8 mouse cellular contexts compared by ENCODE assay signal in the genomic region with DNA sequence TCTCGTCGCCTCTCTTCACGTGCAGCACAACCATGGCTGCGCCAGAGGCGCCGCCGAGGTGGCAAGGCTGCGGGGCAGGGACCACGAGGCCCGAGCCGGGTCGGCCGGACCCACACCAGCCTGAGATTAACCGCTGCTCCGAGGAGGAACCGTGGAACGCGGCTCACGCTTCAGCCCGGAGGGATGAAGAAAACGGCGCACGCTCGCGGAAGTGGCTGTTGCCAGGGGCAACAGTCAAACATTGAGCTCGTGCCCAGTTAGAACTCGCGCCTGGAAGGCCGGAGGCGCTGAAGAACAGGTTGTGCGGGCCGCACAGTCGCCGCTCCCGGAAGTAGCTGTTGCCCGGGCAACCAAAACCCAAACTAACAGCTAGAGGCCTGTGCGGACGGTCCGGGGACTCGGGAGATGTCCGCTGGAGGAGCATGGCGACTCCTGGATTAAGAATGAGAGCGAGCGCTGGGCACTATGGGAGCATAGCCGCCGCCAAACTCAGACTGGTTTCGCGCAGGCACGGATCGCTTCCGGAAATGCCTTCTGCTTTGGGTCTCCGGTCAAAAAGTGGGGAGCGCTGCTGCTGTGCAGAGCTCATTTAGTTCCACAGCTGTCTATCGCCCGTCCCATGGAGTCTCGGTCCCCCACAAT. TPM values are rescaled to one million over a fixed set of nuclear protein-coding genes. Genes with fewer than 3 reads are reported as not detected.
DNase-seq lines count a peak whose midpoint lies in the region; ATAC-seq and TF ChIP-seq lines count a peak whose summit lies in the region.

TSS of gene Cfap298 (minus strand) at position 428 of the 642 bp plus-strand sequence.

- peak within 1 kb of the TSS; percentile 99 for H3K4me3 ChIP-seq in gastrocnemius, adult 2 months
- H3K4me3 ChIP-seq in hindbrain, postnatal 0 days (ENCODE audit: low read length) = peak within 1 kb of the TSS; percentile 84
- peak within 1 kb of the TSS; percentile 64 for H3K4me3 ChIP-seq in left cerebral cortex, adult 2 months

- H3K4me1 ChIP-seq in hindbrain, postnatal 0 days (ENCODE audit: insufficient read depth, low read length) = no peaks in the 10 kb centered on the region

- no peaks in the 10 kb centered on the region for H3K9me3 ChIP-seq in hindbrain, postnatal 0 days (ENCODE audit: low read length)

- 2% methylated on average over 56 of the region's 56 CpGs for WGBS in hindbrain, postnatal 0 days

- no peak for TF ChIP-seq CTCF in gastrocnemius, adult 2 months (IDR thresholded peaks at IDR 0.05)
- TF ChIP-seq CTCF in hindbrain, postnatal 0 days (IDR thresholded peaks at IDR 0.05; ENCODE audit: low read depth) = 0 out of 2 replicates have a peak, but pooled peaks have one; percentile 8
- TF ChIP-seq CTCF in left cerebral cortex, adult 2 months (IDR thresholded peaks at IDR 0.05) = no peak

- peak within 1 kb of the TSS; percentile 79 for H3K4me2 ChIP-seq in hindbrain, postnatal 0 days (ENCODE audit: low read depth, low read length)

- peak; percentile 96 for ATAC-seq in common myeloid progenitor, adult 5-6 weeks (replicated peaks; ENCODE audit: low read depth, poor library complexity, severe bottlenecking)
- ATAC-seq in hindbrain, postnatal 0 days = peak; percentile 97
- peak; percentile 97 for ATAC-seq in megakaryocyte, adult 5-6 weeks (ENCODE audit: poor library complexity, severe bottlenecking)

- DNase-seq in ZHBTc4 (ENCODE audit: low read depth, low spot score) = peak; percentile 99
- peak; percentile 94 for DNase-seq in gastrocnemius, adult 2 months
- peak; percentile 99 for DNase-seq in hindbrain, postnatal 0 days (ENCODE audit: low spot score)
- DNase-seq in left cerebral cortex, adult 2 months (ENCODE audit: extremely low spot score in 1 of 2, low spot score in 2 of 2) = peak; percentile 91 to 95
- DNase-seq in right cerebral cortex, adult 2 months (ENCODE audit: low spot score in 2 of 2) = peak; percentile 91 to 92
- DNase-seq in urinary bladder, postnatal 14 days (ENCODE audit: low spot score) = peak; percentile 94

- peaks cover 8% of the 10 kb centered on the region; the same call in 1 of the 2 replicates for H3K36me3 ChIP-seq in hindbrain, postnatal 0 days (ENCODE audit: insufficient read depth, low read length)

- no peaks in the 10 kb centered on the region for H3K27me3 ChIP-seq in hindbrain, postnatal 0 days (ENCODE audit: insufficient read depth, low read length)

- peak within 1 kb of the TSS; percentile 75 for H3K9ac ChIP-seq in hindbrain, postnatal 0 days (replicated peaks; ENCODE audit: low read length)

- intact Hi-C loops in gastrocnemius, adult 2 months (cut with DNase I) = loop anchor here (2.0 to 5.0 kb wide), 4 partner anchors 77 to 126 kb away; partner anchors contain the start of genes Paxbp1 and Synj1
- intact Hi-C loops in left cerebral cortex, adult 2 months (cut with DNase I) = no loop called here

- peak within 1 kb of the TSS; percentile 93 for H3K27ac ChIP-seq in gastrocnemius, adult 2 months
- H3K27ac ChIP-seq in hindbrain, postnatal 0 days = peak within 1 kb of the TSS; percentile 93
- peak within 1 kb of the TSS; percentile 93 for H3K27ac ChIP-seq in left cerebral cortex, adult 2 months

RNA-seq across cellular contexts. Expression of gene Cfap298, which starts in this region (rescaled TPM):
- 72.0 and 100.0 TPM in 2 replicates for total RNA-seq in common myeloid progenitor, adult 5-6 weeks (2017)
- 10 to 100 TPM; 33.1 to 33.8 TPM for total RNA-seq in gastrocnemius, adult 2 months (2021)
- 12.1 and 16.8 TPM in 2 replicates for total RNA-seq in hindbrain, postnatal 0 days (2014; rRNA removed)
- polyA plus RNA-seq in hindbrain, postnatal 0 days (2015; fragmentation: Nextera tagmentation; extraction: Ambion mirVana) = 61.1 and 67.2 TPM in 2 replicates
- total RNA-seq in left cerebral cortex, adult 2 months (2021) = 10 to 100 TPM; 40.6 to 42.1 TPM
- 8.8 and 13.9 TPM in 2 replicates for total RNA-seq in megakaryocyte, adult 5-6 weeks (2015)
- total RNA-seq in megakaryocyte, adult 5-6 weeks (2017) = 14.9 and 24.4 TPM in 2 replicates

Comparison
In these comparisons a context has a peak if more than half of its experiments do, and no peak if none do; other contexts are left out.
1. Peak in every context shown above with its lines: DNase-seq, ATAC-seq, H3K4me3 ChIP-seq and H3K27ac ChIP-seq.